Mouse (Mus musculus) liver, postnatal 0 days (tissue): Measurements from ENCODE around the gene Kif22. TPM values are rescaled to one million over a fixed set of nuclear protein-coding genes. Genes with fewer than 3 reads are reported as not detected.
A peak's percentile ranks its signal among the peaks of the same experiment; 100 is the strongest.

Source experiments
- ATAC-seq: fragments of 200-750 bp; cut with Nextera tagmentation; 2 replicates; pipeline ENCODE4 v1.8.0; 2017; ENCODE audit warnings: mild to moderate bottlenecking, moderate library complexity
- DNase-seq: peaks from one replicate; pipeline ENCODE4 v3.0.0-alpha.2; 2016
- H3K27ac ChIP-seq: fragments of 300-500 bp; sonication (generic); 2 replicates; pipeline ENCODE4 v1.5.1; 2014; ENCODE audit warnings: antibody characterized with exemption, moderate library complexity, mild to moderate bottlenecking, low read depth
- H3K27me3 ChIP-seq: fragments of 300-500 bp; sonication (generic); 2 replicates; pipeline ENCODE4 v1.6.1; 2014; ENCODE audit warnings: low read length, control low read depth, mixed read lengths; ENCODE audit not compliant: insufficient read depth
- H3K36me3 ChIP-seq: fragments of 300-500 bp; sonication (generic); replicated peaks from 2 replicates; pipeline ENCODE4 v1.6.1; 2014; ENCODE audit warnings: mild to moderate bottlenecking, control low read depth, low read length, moderate library complexity, mixed read lengths; ENCODE audit not compliant: insufficient read depth
- H3K4me1 ChIP-seq: fragments of 300-500 bp; sonication (generic); 2 replicates; pipeline ENCODE4 v1.6.1; 2014; ENCODE audit warnings: antibody characterized with exemption, mild to moderate bottlenecking, control low read depth; ENCODE audit not compliant: insufficient read depth
- H3K4me2 ChIP-seq: fragments of 300-500 bp; sonication (generic); 2 replicates; pipeline ENCODE4 v1.6.1; 2014; ENCODE audit warnings: low read depth, mild to moderate bottlenecking, low read length, moderate library complexity, mixed read lengths
- H3K4me3 ChIP-seq: fragments of 300-500 bp; sonication (generic); 2 replicates; pipeline ENCODE4 v1.5.1; 2014; ENCODE audit warnings: low read depth, low read length
- H3K9ac ChIP-seq: fragments of 300-500 bp; sonication (generic); replicated peaks from 2 replicates; pipeline ENCODE4 v1.6.1; 2014; ENCODE audit warnings: mild to moderate bottlenecking, moderate library complexity
- H3K9me3 ChIP-seq: fragments of 300-500 bp; sonication (generic); 2 replicates; pipeline ENCODE4 v1.6.1; 2016; ENCODE audit warnings: mild to moderate bottlenecking, control low read depth, low read length, mixed read lengths
- CTCF ChIP-seq: sonication (generic); IDR thresholded peaks from 2 replicates; pipeline ENCODE4 v1.5.1; 2016; ENCODE audit warnings: antibody characterized with exemption, low read depth
- EP300 ChIP-seq: IDR thresholded peaks from 2 replicates; pipeline ENCODE4 v1.6.1; 2016; ENCODE audit warnings: antibody characterized with exemption, low read depth, mild to moderate bottlenecking
- WGBS: fragments of 180-500 bp; shearing (Covaris S2); extraction: QIAGEN DNeasy Blood & Tissue Kit; methylation state at CpG from one replicate; pipeline ENCODE4 v1.1.7; 2014; ENCODE audit not compliant: insufficient replicate concordance; 5-methylcytosine and 5-hydroxymethylcytosine counted together
- polyA plus RNA-seq: library from polyadenylated mRNA; unstranded; fragments of >200 nt; fragmentation: Nextera tagmentation; extraction: Ambion mirVana; gene quantifications from 2 replicates; pipeline ENCODE4 v1.2.1, GENCODE M21; 2015

The Kif22 gene
- polyA plus RNA-seq, 1 experiment from 2014 or later: 47.4 TPM

DNA sequence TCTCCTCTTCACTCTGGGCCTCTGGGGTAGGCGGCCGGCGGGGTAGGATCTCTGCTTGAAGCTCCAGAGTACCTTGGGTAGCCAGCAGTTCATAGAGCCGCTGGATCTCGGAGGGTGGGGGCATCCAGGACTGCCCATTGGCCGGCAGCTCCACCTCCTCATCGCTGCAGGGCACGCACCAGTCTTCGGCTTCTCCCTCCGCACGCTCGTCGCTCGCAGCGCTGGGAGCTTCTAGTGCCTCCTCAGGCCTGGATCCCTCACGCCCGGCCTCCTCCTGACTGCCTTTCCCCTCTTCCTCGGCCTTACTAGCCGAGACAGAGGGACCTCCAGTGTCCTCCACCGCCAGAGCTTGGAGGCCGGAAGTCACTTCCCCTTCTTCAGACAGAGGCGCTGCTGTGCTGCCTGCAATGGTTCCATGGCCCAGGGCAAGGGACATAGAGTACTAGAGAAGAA is 25.8 kb downstream of the Kif22 start:
- ATAC-seq (peak; percentile 42), DNase-seq (peak; percentile 69)
- under 1% methylated on average over 22 of the region's 22 CpGs for WGBS
- Histone ChIP-seq H3K36me3 (peaks cover 8% of the 10 kb centered on the region; the same call in 1 of the 2 replicates), H3K9ac (peak overlapping the region; percentile 72), H3K4me2 (peak overlapping the region; percentile 83), H3K9me3 (no peaks in the 10 kb centered on the region), H3K27ac (peak overlapping the region; percentile 87), H3K4me3 (peak overlapping the region; percentile 73), H3K27me3 (no peaks in the 10 kb centered on the region), H3K4me1 (peaks cover 42% of the 10 kb centered on the region)
- no peak for TF ChIP-seq EP300
- no peak for TF ChIP-seq CTCF

DNA sequence TGATC is 26.0 kb downstream of the Kif22 start, which contains the start of gene Pagr1b:
Gene Pagr1b, minus strand, starts transcription at position 4 of the 5 bp plus-strand sequence.
- TF ChIP-seq EP300 (no peak), CTCF (no peak)
- Histone ChIP-seq H3K9me3 (no peaks in the 10 kb centered on the region), H3K4me3 (peak within 1 kb of the TSS; percentile 73), H3K4me2 (peak within 1 kb of the TSS; percentile 83), H3K4me1 (peaks cover 40% of the 10 kb centered on the region), H3K27me3 (no peaks in the 10 kb centered on the region), H3K27ac (peak within 1 kb of the TSS; percentile 87), H3K9ac (peak within 1 kb of the TSS; percentile 72), H3K36me3 (peaks cover 8% of the 10 kb centered on the region; the same call in 1 of the 2 replicates)
- no peak for DNase-seq
- ATAC-seq: no peak

DNA sequence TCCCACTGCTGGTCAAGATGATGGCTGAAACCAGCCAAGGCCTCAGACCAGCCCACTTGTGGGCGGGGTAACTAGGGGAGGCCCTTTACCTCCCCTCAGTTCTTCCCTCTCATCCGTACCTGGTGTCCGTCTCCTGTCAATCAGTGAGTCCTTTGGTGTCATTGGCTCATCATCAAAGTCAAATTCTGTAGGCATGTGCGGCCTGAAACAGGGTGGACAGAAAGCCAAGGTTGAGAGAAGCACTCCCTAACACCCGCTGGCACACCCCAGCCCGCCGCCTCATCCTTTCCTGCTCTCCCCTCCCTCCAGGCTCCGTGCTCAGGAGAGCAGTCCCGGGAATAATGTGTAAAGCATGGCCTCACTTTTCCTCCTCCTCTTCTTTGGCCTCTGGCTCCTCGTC is 26.2 kb downstream of the Kif22 start:
- ATAC-seq (peak; percentile 27), DNase-seq (peak; percentile 70)
- Histone ChIP-seq H3K36me3 (peaks cover 8% of the 10 kb centered on the region; the same call in 1 of the 2 replicates), H3K27ac (peak overlapping the region; percentile 87), H3K4me3 (peak overlapping the region; percentile 73), H3K9ac (peak overlapping the region; percentile 72), H3K4me2 (peak overlapping the region; percentile 83), H3K27me3 (no peaks in the 10 kb centered on the region), H3K4me1 (peaks cover 38% of the 10 kb centered on the region), H3K9me3 (no peaks in the 10 kb centered on the region)
- WGBS: 6% methylated on average over 10 of the region's 10 CpGs
- TF ChIP-seq EP300: no peak
- TF ChIP-seq CTCF: no peak

GRCm38 (mm10) chr7:127014993-127015392 is 27.3 kb downstream of the Kif22 start:
- no peak overlapping the region for H3K4me3 ChIP-seq
- peaks cover 35% of the 10 kb centered on the region for H3K4me1 ChIP-seq
- no peaks in the 10 kb centered on the region for H3K27me3 ChIP-seq
- no peaks in the 10 kb centered on the region for H3K9me3 ChIP-seq
- no peak overlapping the region; the same call in 1 of the 2 replicates for H3K9ac ChIP-seq
- ATAC-seq (no peak), DNase-seq (no peak)
- H3K4me2 ChIP-seq: peak overlapping the region; percentile 84; the same call in 1 of the 2 replicates
- H3K27ac ChIP-seq: 0 out of 2 replicates have a peak overlapping the region, but pooled peaks have one; percentile 3
- TF ChIP-seq CTCF: no peak
- TF ChIP-seq EP300: no peak
- 91% methylated on average over 12 of the region's 12 CpGs for WGBS
- peaks cover 8% of the 10 kb centered on the region; the same call in 1 of the 2 replicates for H3K36me3 ChIP-seq

DNA sequence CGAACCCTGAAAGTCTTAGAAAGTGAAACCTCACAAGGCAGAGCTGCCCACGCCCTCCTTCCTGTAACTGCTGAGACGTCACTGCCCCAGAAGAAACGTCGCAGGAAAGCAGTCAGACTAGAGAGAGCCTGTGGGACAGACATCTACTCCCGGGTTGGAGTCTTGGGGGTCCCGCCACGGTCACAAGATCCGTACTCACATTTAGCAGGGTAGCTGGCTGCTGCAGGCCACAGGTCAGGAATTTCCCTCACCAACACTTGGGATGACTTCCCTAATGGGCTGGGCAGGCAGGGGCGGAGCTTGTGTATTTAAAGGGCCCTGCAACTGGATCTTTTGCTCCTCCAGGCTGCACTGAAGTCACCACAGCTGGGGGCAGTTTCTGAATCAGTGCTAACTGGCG is 28.0 kb downstream of the Kif22 start, which contains the start of gene Mvp:
Gene Mvp, minus strand, starts transcription at position 302 of the 400 bp plus-strand sequence.
- Histone ChIP-seq H3K4me1 (peaks cover 39% of the 10 kb centered on the region), H3K9me3 (no peaks in the 10 kb centered on the region), H3K27ac (peak within 1 kb of the TSS; percentile 87), H3K27me3 (no peaks in the 10 kb centered on the region), H3K4me3 (peak within 1 kb of the TSS; percentile 70), H3K36me3 (peaks cover 8% of the 10 kb centered on the region; the same call in 1 of the 2 replicates), H3K9ac (peak within 1 kb of the TSS; percentile 73), H3K4me2 (peak within 1 kb of the TSS; percentile 84)
- ATAC-seq (no peak), DNase-seq (peak; percentile 72)
- WGBS: 17% methylated on average over 11 of the region's 11 CpGs
- TF ChIP-seq CTCF (no peak), EP300 (no peak)

GRCm38 (mm10) chr7:127013385-127013784 is 28.9 kb downstream of the Kif22 start:
- peak overlapping the region; percentile 70 for H3K4me3 ChIP-seq

GRCm38 (mm10) chr7:127012845-127013244 is 29.4 kb downstream of the Kif22 start:
- ATAC-seq (no peak), DNase-seq (no peak)
- Histone ChIP-seq H3K4me3 (no peak overlapping the region), H3K4me2 (no peak overlapping the region), H3K36me3 (peaks cover 8% of the 10 kb centered on the region; the same call in 1 of the 2 replicates), H3K9ac (no peak overlapping the region), H3K9me3 (no peaks in the 10 kb centered on the region), H3K27ac (no peak overlapping the region), H3K27me3 (no peaks in the 10 kb centered on the region), H3K4me1 (peaks cover 52% of the 10 kb centered on the region)
- 86% methylated on average over 10 of the region's 10 CpGs for WGBS
- no peak for TF ChIP-seq EP300
- no peak for TF ChIP-seq CTCF

More at GRCm38 (mm10) chr7:127013385-127013784, 28.9 kb downstream of the Kif22 start:
- Histone ChIP-seq H3K9ac (peak overlapping the region; percentile 73), H3K4me2 (peak overlapping the region; percentile 84), H3K27ac (no peak overlapping the region), H3K36me3 (peaks cover 8% of the 10 kb centered on the region; the same call in 1 of the 2 replicates), H3K9me3 (no peaks in the 10 kb centered on the region), H3K27me3 (no peaks in the 10 kb centered on the region), H3K4me1 (peaks cover 48% of the 10 kb centered on the region)
- DNase-seq (no peak), ATAC-seq (no peak)
- WGBS: 88% methylated on average over 6 of the region's 6 CpGs
- TF ChIP-seq EP300: no peak
- TF ChIP-seq CTCF: no peak
